Mouse (Mus musculus) right cerebral cortex, postnatal 36 days (tissue): ENCODE results near the gene Oxsm.

Experiments
- DNase-seq, 2 experiments: peaks; one replicate each; pipeline ENCODE4 v3.0.0; 2022; ENCODE audit warnings: low spot score in 2 of 2, mixed read lengths in 1 of 2

Oxsm gene

GRCm38 (mm10) chr14:16242193-16242815, 7.3 kb downstream of the Oxsm start:
- DNase-seq = no peak

GRCm38 (mm10) chr14:16236466-16236865, 13.1 kb downstream of the Oxsm start:
- DNase-seq = no peak

- DNase-seq = no peak
Observed at GRCm38 (mm10) chr14:16233515-16233914, 16.1 kb downstream of the Oxsm start.

- no peak for DNase-seq
Observed at GRCm38 (mm10) chr14:16230581-16230980, 19.0 kb downstream of the Oxsm start.

- no peak for DNase-seq
Observed at GRCm38 (mm10) chr14:16229395-16229794, 20.2 kb downstream of the Oxsm start.

GRCm38 (mm10) chr14:16219015-16219414, 30.6 kb downstream of the Oxsm start:
- no peak for DNase-seq

- DNase-seq = no peak
Observed at GRCm38 (mm10) chr14:16207722-16208121, 41.9 kb downstream of the Oxsm start.

GRCm38 (mm10) chr14:16201673-16202072, 47.9 kb downstream of the Oxsm start:
- no peak for DNase-seq

GRCm38 (mm10) chr14:16200969-16201638, 48.5 kb downstream of the Oxsm start:
- peak; percentile 18 to 49 for DNase-seq

GRCm38 (mm10) chr14:16200220-16200912, 49.2 kb downstream of the Oxsm start:
- DNase-seq = no peak

- no peak for DNase-seq
Observed at GRCm38 (mm10) chr14:16196518-16196917, 53.1 kb downstream of the Oxsm start.

GRCm38 (mm10) chr14:16195486-16195885, 54.1 kb downstream of the Oxsm start:
- no peak for DNase-seq

GRCm38 (mm10) chr14:16194125-16194524, 55.5 kb downstream of the Oxsm start:
- DNase-seq = no peak

GRCm38 (mm10) chr14:16189142-16189541, 60.5 kb downstream of the Oxsm start:
- no peak for DNase-seq
